Mouse (Mus musculus) hindbrain, embryonic 14.5 days (tissue): ENCODE results near the gene Dio3. TPM values are rescaled to one million over a fixed set of nuclear protein-coding genes. Genes with fewer than 3 reads are reported as not detected.

ENCODE experiments used
- ATAC-seq: fragments of 200-750 bp; cut with Nextera tagmentation; 2 replicates; pipeline ENCODE4 v1.8.0; 2017; ENCODE audit warnings: moderate number of reproducible peaks, mild to moderate bottlenecking, moderate TSS enrichment, moderate library complexity; ENCODE audit not compliant: low FRiP score
- DNase-seq: peaks from one replicate; pipeline ENCODE4 v3.0.0-alpha.2; 2015; ENCODE audit warnings: low spot score
- H3K27ac ChIP-seq: fragments of 300-500 bp; sonication (generic); 2 replicates; pipeline ENCODE4 v1.5.1; 2014; ENCODE audit warnings: mild to moderate bottlenecking, moderate library complexity
- H3K27me3 ChIP-seq: fragments of 300-500 bp; sonication (generic); 2 replicates; pipeline ENCODE4 v1.6.1; 2014; ENCODE audit warnings: mild to moderate bottlenecking, low read length, mixed read lengths; ENCODE audit not compliant: control insufficient read depth, insufficient read depth
- H3K36me3 ChIP-seq: fragments of 300-500 bp; sonication (generic); replicated peaks from 2 replicates; pipeline ENCODE4 v1.6.1; 2014; ENCODE audit not compliant: control insufficient read depth, insufficient read depth
- H3K4me1 ChIP-seq: fragments of 300-500 bp; sonication (generic); replicated peaks from 2 replicates; pipeline ENCODE4 v1.6.1; 2014; ENCODE audit warnings: antibody characterized with exemption, low read length, mixed read lengths; ENCODE audit not compliant: control insufficient read depth, insufficient read depth
- H3K4me2 ChIP-seq: fragments of 300-500 bp; sonication (generic); replicated peaks from 2 replicates; pipeline ENCODE4 v1.6.1; 2014; ENCODE audit warnings: mild to moderate bottlenecking, moderate library complexity
- H3K4me3 ChIP-seq: fragments of 300-500 bp; sonication (generic); replicated peaks from 2 replicates; pipeline ENCODE4 v1.5.1; 2014; ENCODE audit warnings: mild to moderate bottlenecking, low read length
- H3K9ac ChIP-seq: fragments of 300-500 bp; sonication (generic); 2 replicates; pipeline ENCODE4 v1.6.1; 2014
- H3K9me3 ChIP-seq: fragments of 300-500 bp; sonication (generic); 2 replicates; pipeline ENCODE4 v1.6.1; 2016; ENCODE audit warnings: low read length; ENCODE audit not compliant: control insufficient read depth
- WGBS: fragments of 180-500 bp; shearing (Covaris S2); extraction: QIAGEN DNeasy Blood & Tissue Kit; methylation state at CpG from one replicate; pipeline ENCODE4 v1.1.7; 2014; 5-methylcytosine and 5-hydroxymethylcytosine counted together
- microRNA-seq: library from miRNA; unstranded; fragments of <30 nt; microRNA quantifications from one replicate; pipeline ENCODE4, GENCODE M21; 2016
- polyA plus RNA-seq: library from polyadenylated mRNA; unstranded; fragments of >200 nt; fragmentation: Nextera tagmentation; extraction: Ambion mirVana; gene quantifications from 2 replicates; pipeline ENCODE4 v1.2.1, GENCODE M21; 2014

Dio3 gene
- polyA plus RNA-seq, 1 experiment from 2014 or later: 0.52 TPM

DNA sequence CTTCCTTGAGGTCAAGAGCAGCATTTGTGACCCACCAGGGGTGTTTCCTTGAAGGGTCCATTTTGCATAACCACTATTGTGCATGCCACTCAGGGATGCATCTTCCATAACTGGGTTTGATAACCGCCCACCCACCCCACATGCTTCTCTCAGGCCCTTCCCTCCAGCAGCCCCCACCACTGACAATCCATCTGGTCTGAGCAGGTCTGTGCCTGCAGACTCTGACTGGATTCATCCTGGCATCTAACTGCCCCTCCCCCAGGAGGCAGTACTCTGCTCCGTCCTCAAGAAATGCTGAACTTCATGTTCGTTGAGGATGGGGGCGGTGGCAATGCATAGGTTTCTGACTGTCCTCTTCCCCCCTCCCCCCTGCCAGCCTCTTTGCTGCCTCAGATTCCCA is 4.9 kb downstream of the Dio3 start:
- peaks cover 74% of the 10 kb centered on the region for H3K27me3 ChIP-seq
- DNase-seq: no peak
- H3K36me3 ChIP-seq: no peaks in the 10 kb centered on the region
- no peak for ATAC-seq
- H3K4me3 ChIP-seq: no peak overlapping the region
- H3K4me2 ChIP-seq: no peak overlapping the region
- H3K9me3 ChIP-seq: no peaks in the 10 kb centered on the region
- WGBS: 12% methylated on average over 4 of the region's 4 CpGs
- no peak overlapping the region for H3K27ac ChIP-seq
- H3K4me1 ChIP-seq: no peaks in the 10 kb centered on the region; the same call in 1 of the 2 replicates
- no peak overlapping the region for H3K9ac ChIP-seq

GRCm38 (mm10) chr12:110292816-110293215 is 13.9 kb downstream of the Dio3 start:
- H3K4me2 ChIP-seq: no peak overlapping the region
- H3K9me3 ChIP-seq: no peaks in the 10 kb centered on the region
- ATAC-seq (no peak), DNase-seq (no peak)
- H3K36me3 ChIP-seq: no peaks in the 10 kb centered on the region
- no peak overlapping the region for H3K27ac ChIP-seq
- H3K27me3 ChIP-seq: no peaks in the 10 kb centered on the region
- no peak overlapping the region for H3K9ac ChIP-seq
- WGBS: 91% methylated on average over 5 of the region's 5 CpGs
- H3K4me1 ChIP-seq: no peaks in the 10 kb centered on the region
- no peak overlapping the region for H3K4me3 ChIP-seq

- Histone ChIP-seq H3K9me3 (no peaks in the 10 kb centered on the region), H3K4me2 (no peak overlapping the region), H3K4me1 (no peaks in the 10 kb centered on the region), H3K27me3 (no peaks in the 10 kb centered on the region), H3K27ac (no peak overlapping the region), H3K36me3 (no peaks in the 10 kb centered on the region), H3K9ac (no peak overlapping the region), H3K4me3 (no peak overlapping the region)
- DNase-seq: no peak
- ATAC-seq: no peak
- WGBS: 74% methylated on average over 16 of the region's 16 CpGs
Observed at GRCm38 (mm10) chr12:110294891-110295290, 16.0 kb downstream of the Dio3 start.

DNA sequence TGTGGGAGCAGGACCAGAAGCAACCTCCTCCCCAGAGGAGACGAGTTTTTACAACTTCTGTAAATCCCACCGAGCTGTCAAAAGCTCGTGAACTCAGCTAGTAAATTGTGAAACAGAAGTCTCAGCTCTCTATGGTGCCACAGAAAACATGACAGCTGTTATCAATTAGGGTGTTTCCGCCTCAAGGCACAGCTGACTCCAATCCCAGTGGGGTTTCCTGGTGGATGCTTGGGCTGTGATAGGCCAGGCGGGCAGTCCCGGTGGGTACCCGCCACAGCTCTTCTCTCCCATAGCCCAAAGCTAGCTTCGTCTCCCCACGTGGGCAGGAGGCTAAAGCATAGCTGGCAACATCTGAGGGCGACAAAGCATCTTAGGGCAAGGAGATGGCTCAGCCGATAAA is 19.8 kb downstream of the Dio3 start:
- Histone ChIP-seq H3K27me3 (no peaks in the 10 kb centered on the region), H3K4me1 (no peaks in the 10 kb centered on the region), H3K4me2 (no peak overlapping the region), H3K4me3 (no peak overlapping the region), H3K9me3 (no peaks in the 10 kb centered on the region), H3K36me3 (no peaks in the 10 kb centered on the region), H3K9ac (no peak overlapping the region), H3K27ac (no peak overlapping the region)
- WGBS: 31% methylated on average over 11 of the region's 11 CpGs
- DNase-seq (no peak), ATAC-seq (peak; percentile 21; the same call in 1 of the 2 replicates)

DNA sequence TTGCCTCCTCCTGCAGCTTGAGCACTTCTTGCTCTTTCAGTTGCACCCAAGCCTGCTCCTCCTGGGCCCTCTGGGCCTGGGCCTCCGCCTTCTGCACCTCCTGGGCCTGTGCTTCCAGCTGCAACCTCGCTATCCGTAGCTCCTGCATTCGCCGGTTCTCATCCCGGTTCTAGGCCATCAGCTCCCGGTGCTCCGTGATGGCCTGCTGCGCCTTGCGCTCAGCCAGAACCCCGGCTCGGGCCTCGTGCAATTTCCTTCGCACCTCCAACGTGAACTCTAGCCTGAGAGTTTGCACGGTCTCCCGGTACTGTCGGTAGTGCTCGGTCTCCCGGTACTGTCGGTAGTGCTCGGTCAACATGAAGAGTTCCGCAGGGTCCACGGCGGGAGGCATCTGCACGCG is 40.8 kb downstream of the Dio3 start:
- ATAC-seq (no peak), DNase-seq (no peak)
- no peaks in the 10 kb centered on the region for H3K36me3 ChIP-seq
- WGBS: 93% methylated on average over 27 of the region's 27 CpGs
- H3K9ac ChIP-seq: no peak overlapping the region
- no peaks in the 10 kb centered on the region for H3K4me1 ChIP-seq
- no peaks in the 10 kb centered on the region for H3K27me3 ChIP-seq
- H3K4me3 ChIP-seq: no peak overlapping the region
- no peak overlapping the region for H3K4me2 ChIP-seq
- no peak overlapping the region for H3K27ac ChIP-seq
- peaks cover 28% of the 10 kb centered on the region; the same call in 1 of the 2 replicates for H3K9me3 ChIP-seq

Small RNA genes within 50 kb of the gene (microRNA-seq; reads per million reads assigned to microRNA genes)
- 1.3 reads per million for gene Mir1247

Other genes starting within 250 kb of the Dio3 start
- gene Ppp2r5c, start 168.1 kb downstream of the Dio3 start, polyA plus RNA-seq: 163 TPM in 2 replicates